Mouse (Mus musculus) embryonic facial prominence, embryonic 14.5 days (tissue): ENCODE measurements around the gene Lnx1. TPM values are rescaled to one million over a fixed set of nuclear protein-coding genes. Genes with fewer than 3 reads are reported as not detected.

Source experiments
- ATAC-seq: fragments of 200-750 bp; cut with Nextera tagmentation; 2 replicates; pipeline ENCODE4 v1.8.0; 2017; ENCODE audit warnings: low read depth, moderate number of reproducible peaks, moderate TSS enrichment
- DNase-seq: peaks from one replicate; pipeline ENCODE4 v3.0.0-alpha.2; 2015; ENCODE audit warnings: low spot score
- H3K27ac ChIP-seq: fragments of 300-500 bp; sonication (generic); replicated peaks from 2 replicates; pipeline ENCODE4 v1.5.1; 2014; ENCODE audit warnings: low read depth, mild to moderate bottlenecking, low read length, moderate library complexity
- H3K27me3 ChIP-seq: fragments of 300-500 bp; sonication (generic); replicated peaks from 2 replicates; pipeline ENCODE4 v1.6.1; 2014; ENCODE audit warnings: low read length; ENCODE audit not compliant: control insufficient read depth, insufficient read depth
- H3K36me3 ChIP-seq: fragments of 300-500 bp; sonication (generic); 2 replicates; pipeline ENCODE4 v1.6.1; 2014; ENCODE audit warnings: low read length, mixed read lengths; ENCODE audit not compliant: control insufficient read depth, insufficient read depth
- H3K4me1 ChIP-seq: fragments of 300-500 bp; sonication (generic); 2 replicates; pipeline ENCODE4 v1.6.1; 2014; ENCODE audit warnings: antibody characterized with exemption, low read length; ENCODE audit not compliant: control insufficient read depth, insufficient read depth
- H3K4me2 ChIP-seq: fragments of 300-500 bp; sonication (generic); 2 replicates; pipeline ENCODE4 v1.6.1; 2014; ENCODE audit warnings: low read depth, mild to moderate bottlenecking, low read length, moderate library complexity, mixed read lengths
- H3K4me3 ChIP-seq: fragments of 300-500 bp; sonication (generic); 2 replicates; pipeline ENCODE4 v1.5.1; 2014; ENCODE audit warnings: low read depth, mild to moderate bottlenecking, low read length
- H3K9ac ChIP-seq: fragments of 300-500 bp; sonication (generic); 2 replicates; pipeline ENCODE4 v1.6.1; 2014; ENCODE audit warnings: low read depth, mild to moderate bottlenecking, low read length, moderate library complexity, mixed read lengths
- H3K9me3 ChIP-seq: fragments of 300-500 bp; sonication (generic); 2 replicates; pipeline ENCODE4 v1.6.1; 2016; ENCODE audit warnings: low read length; ENCODE audit not compliant: control insufficient read depth
- WGBS: fragments of 180-500 bp; shearing (Covaris S2); extraction: QIAGEN DNeasy Blood & Tissue Kit; methylation state at CpG from one replicate; pipeline ENCODE4 v1.1.7; 2014; 5-methylcytosine and 5-hydroxymethylcytosine counted together
- polyA plus RNA-seq: library from polyadenylated mRNA; unstranded; fragments of >200 nt; fragmentation: Nextera tagmentation; extraction: Ambion mirVana; gene quantifications from 2 replicates; pipeline ENCODE4 v1.2.1, GENCODE M21; 2014

Lnx1 gene
- polyA plus RNA-seq, 1 experiment from 2014 or later: 2.4 TPM

- Histone ChIP-seq H3K4me2 (no peak overlapping the region), H3K27me3 (no peaks in the 10 kb centered on the region), H3K9me3 (no peaks in the 10 kb centered on the region), H3K4me1 (peaks cover 3% of the 10 kb centered on the region; the same call in 1 of the 2 replicates), H3K9ac (no peak overlapping the region), H3K36me3 (no peaks in the 10 kb centered on the region), H3K27ac (no peak overlapping the region), H3K4me3 (no peak overlapping the region)
- WGBS: 85% methylated on average over 5 of the region's 5 CpGs
- DNase-seq: no peak
- no peak for ATAC-seq
These were observed 30.2 kb downstream of the Lnx1 start for GRCm38 (mm10) chr5:74672556-74672955.

GRCm38 (mm10) chr5:74670877-74671276 is 31.8 kb downstream of the Lnx1 start:
- 72% methylated on average over 3 of the region's 3 CpGs for WGBS
- Histone ChIP-seq H3K27ac (no peak overlapping the region), H3K4me2 (no peak overlapping the region)

GRCm38 (mm10) chr5:74669925-74670324 is 32.8 kb downstream of the Lnx1 start:
- Histone ChIP-seq H3K36me3 (no peaks in the 10 kb centered on the region), H3K27me3 (no peaks in the 10 kb centered on the region), H3K4me1 (no peaks in the 10 kb centered on the region), H3K9me3 (no peaks in the 10 kb centered on the region), H3K9ac (no peak overlapping the region), H3K4me2 (no peak overlapping the region), H3K27ac (no peak overlapping the region), H3K4me3 (no peak overlapping the region)
- WGBS: 73% methylated on average over 6 of the region's 6 CpGs
- ATAC-seq (no peak), DNase-seq (no peak)

More at GRCm38 (mm10) chr5:74670877-74671276, 31.8 kb downstream of the Lnx1 start:
- Histone ChIP-seq H3K4me1 (no peaks in the 10 kb centered on the region), H3K27me3 (no peaks in the 10 kb centered on the region), H3K4me3 (no peak overlapping the region), H3K36me3 (no peaks in the 10 kb centered on the region), H3K9ac (no peak overlapping the region), H3K9me3 (no peaks in the 10 kb centered on the region)
- ATAC-seq: no peak
- DNase-seq: no peak

DNA sequence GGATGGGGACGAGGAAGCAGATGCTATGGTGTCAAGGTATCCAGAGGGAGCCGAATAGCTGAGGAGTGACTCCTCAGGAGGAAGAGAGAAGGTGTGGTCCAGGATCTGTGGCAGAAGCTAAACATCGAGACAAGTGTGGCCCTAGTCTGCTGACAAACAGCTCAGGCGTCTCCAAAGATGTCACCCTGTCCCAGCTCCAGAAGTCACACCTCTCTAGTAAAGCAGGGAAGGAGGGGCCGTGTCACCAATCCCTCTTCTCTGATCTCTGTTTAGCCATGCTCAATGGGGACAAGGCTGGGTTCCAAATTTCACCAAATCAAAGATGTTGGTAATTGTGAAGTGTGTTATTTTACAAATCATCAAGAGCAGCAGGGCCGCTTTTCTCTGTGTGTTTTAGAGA is 33.8 kb downstream of the Lnx1 start:
- DNase-seq: no peak
- H3K4me1 ChIP-seq: no peaks in the 10 kb centered on the region
- WGBS: 75% methylated on average over 6 of the region's 6 CpGs
- H3K27me3 ChIP-seq: no peaks in the 10 kb centered on the region
- no peak overlapping the region for H3K9ac ChIP-seq
- ATAC-seq: no peak
- H3K4me2 ChIP-seq: no peak overlapping the region
- H3K4me3 ChIP-seq: no peak overlapping the region
- H3K9me3 ChIP-seq: no peaks in the 10 kb centered on the region
- no peak overlapping the region for H3K27ac ChIP-seq
- no peaks in the 10 kb centered on the region for H3K36me3 ChIP-seq

- no peaks in the 10 kb centered on the region for H3K36me3 ChIP-seq
- no peak overlapping the region for H3K9ac ChIP-seq
- 26% methylated on average over 1 of the region's 1 CpGs for WGBS
- H3K27me3 ChIP-seq: no peaks in the 10 kb centered on the region
- no peaks in the 10 kb centered on the region for H3K9me3 ChIP-seq
- peaks cover 25% of the 10 kb centered on the region for H3K4me1 ChIP-seq
- H3K27ac ChIP-seq: no peak overlapping the region
- H3K4me2 ChIP-seq: no peak overlapping the region
- DNase-seq: peak; percentile 43
- no peak overlapping the region for H3K4me3 ChIP-seq
- ATAC-seq: no peak
These were observed 40.1 kb downstream of the Lnx1 start for GRCm38 (mm10) chr5:74662618-74663017.

- ATAC-seq (no peak), DNase-seq (peak; percentile 59)
- no peak overlapping the region for H3K4me2 ChIP-seq
- H3K27ac ChIP-seq: peak overlapping the region; percentile 30; the same call in 1 of the 2 replicates
- WGBS: 48% methylated on average over 4 of the region's 4 CpGs
- H3K9me3 ChIP-seq: no peaks in the 10 kb centered on the region
- H3K27me3 ChIP-seq: no peaks in the 10 kb centered on the region
- H3K9ac ChIP-seq: no peak overlapping the region
- no peaks in the 10 kb centered on the region for H3K36me3 ChIP-seq
- H3K4me1 ChIP-seq: peaks cover 25% of the 10 kb centered on the region
- H3K4me3 ChIP-seq: no peak overlapping the region
These were observed 40.8 kb downstream of the Lnx1 start for GRCm38 (mm10) chr5:74661734-74662560.

GRCm38 (mm10) chr5:74659856-74660255 is 42.9 kb downstream of the Lnx1 start:
- Histone ChIP-seq H3K4me3 (no peak overlapping the region), H3K4me2 (no peak overlapping the region), H3K36me3 (no peaks in the 10 kb centered on the region), H3K9me3 (no peaks in the 10 kb centered on the region), H3K9ac (no peak overlapping the region), H3K27me3 (no peaks in the 10 kb centered on the region), H3K27ac (no peak overlapping the region; the same call in 1 of the 2 replicates), H3K4me1 (peaks cover 25% of the 10 kb centered on the region)
- DNase-seq (no peak), ATAC-seq (no peak; the same call in 1 of the 2 replicates)
- 41% methylated on average over 4 of the region's 4 CpGs for WGBS

GRCm38 (mm10) chr5:74659281-74659680 is 43.4 kb downstream of the Lnx1 start:
- Histone ChIP-seq H3K9ac (no peak overlapping the region), H3K27me3 (no peaks in the 10 kb centered on the region), H3K9me3 (no peaks in the 10 kb centered on the region), H3K4me2 (no peak overlapping the region), H3K4me1 (peaks cover 25% of the 10 kb centered on the region), H3K36me3 (no peaks in the 10 kb centered on the region), H3K4me3 (no peak overlapping the region), H3K27ac (no peak overlapping the region)
- WGBS: 87% methylated on average over 5 of the region's 5 CpGs
- DNase-seq: no peak
- ATAC-seq: no peak

DNA sequence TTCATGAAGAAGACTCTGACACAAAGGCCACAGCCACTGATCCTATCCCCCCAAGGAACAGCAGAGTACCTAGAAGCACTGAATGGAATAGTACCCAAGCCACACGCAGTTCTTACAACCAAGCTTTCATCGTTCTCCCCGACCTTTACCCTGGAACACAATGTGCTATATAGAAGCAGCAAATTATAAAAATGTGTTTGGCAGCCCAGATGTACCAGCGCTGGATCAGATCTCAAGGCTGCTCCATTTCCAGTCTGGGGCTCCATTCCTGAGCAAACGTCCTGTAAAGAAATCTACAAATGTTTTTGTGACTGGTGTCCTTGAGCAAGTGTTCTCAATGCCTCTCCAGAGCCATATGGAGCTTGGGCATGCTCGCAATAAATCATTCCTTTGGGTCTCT is 44.8 kb downstream of the Lnx1 start:
- no peak overlapping the region for H3K27ac ChIP-seq

More for the DNA sequence above, 44.8 kb downstream of the Lnx1 start:
- Histone ChIP-seq H3K4me3 (no peak overlapping the region), H3K36me3 (no peaks in the 10 kb centered on the region), H3K4me2 (no peak overlapping the region), H3K9me3 (no peaks in the 10 kb centered on the region), H3K9ac (no peak overlapping the region), H3K4me1 (peaks cover 25% of the 10 kb centered on the region), H3K27me3 (no peaks in the 10 kb centered on the region)
- 50% methylated on average over 6 of the region's 6 CpGs for WGBS
- ATAC-seq: no peak
- DNase-seq: peak; percentile 55
